Mouse (Mus musculus) liver, embryonic 16.5 days (tissue): ENCODE measurements around the gene Macrod2. TPM values are rescaled to one million over a fixed set of nuclear protein-coding genes. Genes with fewer than 3 reads are reported as not detected.

ENCODE experiments used
- ATAC-seq: fragments of 200-750 bp; cut with Nextera tagmentation; 2 replicates; pipeline ENCODE4 v1.8.0; 2017; ENCODE audit warnings: low read depth, mild to moderate bottlenecking, moderate number of reproducible peaks, moderate library complexity
- H3K27ac ChIP-seq: fragments of 300-500 bp; sonication (generic); 2 replicates; pipeline ENCODE4 v1.5.1; 2014; ENCODE audit warnings: mild to moderate bottlenecking, low read length
- H3K27me3 ChIP-seq: fragments of 300-500 bp; sonication (generic); 2 replicates; pipeline ENCODE4 v1.6.1; 2014; ENCODE audit warnings: low read depth, low read length, mixed read lengths; ENCODE audit not compliant: control insufficient read depth, insufficient read depth
- H3K36me3 ChIP-seq: fragments of 300-500 bp; sonication (generic); 2 replicates; pipeline ENCODE4 v1.6.1; 2014; ENCODE audit warnings: mild to moderate bottlenecking; ENCODE audit not compliant: control insufficient read depth, insufficient read depth
- H3K4me1 ChIP-seq: fragments of 300-500 bp; sonication (generic); 2 replicates; pipeline ENCODE4 v1.6.1; 2014; ENCODE audit warnings: low read depth, low read length, mixed read lengths; ENCODE audit not compliant: control insufficient read depth
- H3K4me2 ChIP-seq: fragments of 300-500 bp; sonication (generic); 2 replicates; pipeline ENCODE4 v1.6.1; 2014; ENCODE audit warnings: low read depth, low read length, mixed read lengths
- H3K4me3 ChIP-seq: fragments of 300-500 bp; sonication (generic); 2 replicates; pipeline ENCODE4 v1.5.1; 2014; ENCODE audit warnings: low read depth, mild to moderate bottlenecking, low read length
- H3K9ac ChIP-seq: fragments of 300-500 bp; sonication (generic); 2 replicates; pipeline ENCODE4 v1.6.1; 2014; ENCODE audit warnings: low read depth, low read length
- H3K9me3 ChIP-seq: fragments of 300-500 bp; sonication (generic); replicated peaks from 2 replicates; pipeline ENCODE4 v1.6.1; 2016; ENCODE audit warnings: low read length; ENCODE audit not compliant: control insufficient read depth
- WGBS: fragments of 180-500 bp; shearing (Covaris S2); extraction: QIAGEN DNeasy Blood & Tissue Kit; methylation state at CpG from one replicate; pipeline ENCODE4 v1.1.7; 2014; ENCODE audit not compliant: insufficient replicate concordance; 5-methylcytosine and 5-hydroxymethylcytosine counted together
- polyA plus RNA-seq: library from polyadenylated mRNA; unstranded; fragments of >200 nt; fragmentation: Nextera tagmentation; extraction: Ambion mirVana; gene quantifications from 2 replicates; pipeline ENCODE4 v1.2.1, GENCODE M21; 2015

Gene Macrod2
- polyA plus RNA-seq, 1 experiment from 2014 or later: 5.5 TPM

GRCm38 (mm10) chr2:140533621-140534020 is 138.5 kb downstream of the Macrod2 start:
- Histone ChIP-seq H3K4me1 (no peaks in the 10 kb centered on the region), H3K9me3 (no peaks in the 10 kb centered on the region), H3K9ac (no peak overlapping the region), H3K4me2 (no peak overlapping the region), H3K4me3 (no peak overlapping the region), H3K27ac (no peak overlapping the region), H3K27me3 (no peaks in the 10 kb centered on the region), H3K36me3 (no peaks in the 10 kb centered on the region)
- no peak for ATAC-seq
- 67% methylated on average over 8 of the region's 8 CpGs for WGBS

GRCm38 (mm10) chr2:140534583-140534982 is 139.5 kb downstream of the Macrod2 start:
- no peaks in the 10 kb centered on the region for H3K36me3 ChIP-seq
- WGBS: 70% methylated on average over 3 of the region's 3 CpGs
- H3K4me1 ChIP-seq: no peaks in the 10 kb centered on the region
- H3K4me3 ChIP-seq: no peak overlapping the region
- no peak overlapping the region for H3K9ac ChIP-seq
- H3K9me3 ChIP-seq: no peaks in the 10 kb centered on the region
- H3K27ac ChIP-seq: no peak overlapping the region
- H3K27me3 ChIP-seq: no peaks in the 10 kb centered on the region
- ATAC-seq: no peak
- H3K4me2 ChIP-seq: no peak overlapping the region

- WGBS: 66% methylated on average over 5 of the region's 5 CpGs
- Histone ChIP-seq H3K4me3 (no peak overlapping the region), H3K9ac (no peak overlapping the region), H3K4me2 (no peak overlapping the region), H3K36me3 (no peaks in the 10 kb centered on the region), H3K4me1 (no peaks in the 10 kb centered on the region), H3K27ac (no peak overlapping the region), H3K9me3 (no peaks in the 10 kb centered on the region), H3K27me3 (no peaks in the 10 kb centered on the region)
- no peak for ATAC-seq
These were observed 140.9 kb downstream of the Macrod2 start for GRCm38 (mm10) chr2:140535832-140536571.

GRCm38 (mm10) chr2:140549286-140549685 is 154.2 kb downstream of the Macrod2 start:
- Histone ChIP-seq H3K4me2 (no peak overlapping the region), H3K9ac (no peak overlapping the region), H3K36me3 (no peaks in the 10 kb centered on the region), H3K4me1 (no peaks in the 10 kb centered on the region), H3K9me3 (no peaks in the 10 kb centered on the region), H3K27me3 (no peaks in the 10 kb centered on the region), H3K27ac (no peak overlapping the region), H3K4me3 (no peak overlapping the region)
- no peak for ATAC-seq
- 62% methylated on average over 2 of the region's 2 CpGs for WGBS

GRCm38 (mm10) chr2:140561426-140561825 is 166.3 kb downstream of the Macrod2 start:
- Histone ChIP-seq H3K36me3 (no peaks in the 10 kb centered on the region), H3K4me1 (no peaks in the 10 kb centered on the region), H3K27ac (no peak overlapping the region), H3K27me3 (no peaks in the 10 kb centered on the region), H3K4me3 (no peak overlapping the region), H3K9me3 (no peaks in the 10 kb centered on the region), H3K4me2 (no peak overlapping the region), H3K9ac (no peak overlapping the region)
- no peak for ATAC-seq
- 50% methylated on average over 2 of the region's 2 CpGs for WGBS

- H3K36me3 ChIP-seq: no peaks in the 10 kb centered on the region
- H3K9ac ChIP-seq: no peak overlapping the region
- WGBS: 62% methylated on average over 6 of the region's 6 CpGs
- H3K27me3 ChIP-seq: no peaks in the 10 kb centered on the region
- H3K27ac ChIP-seq: no peak overlapping the region
- ATAC-seq: no peak
- no peak overlapping the region for H3K4me3 ChIP-seq
- H3K4me1 ChIP-seq: no peaks in the 10 kb centered on the region
- no peaks in the 10 kb centered on the region for H3K9me3 ChIP-seq
- no peak overlapping the region for H3K4me2 ChIP-seq
These were observed 175.8 kb downstream of the Macrod2 start for GRCm38 (mm10) chr2:140570874-140571273.

- whole genome bisulfite sequencing: 45% methylated on average over 3 of the region's 3 CpGs
- H3K27me3 ChIP-seq: no peaks in the 10 kb centered on the region
- H3K9me3 ChIP-seq: no peaks in the 10 kb centered on the region
- H3K36me3 ChIP-seq: no peaks in the 10 kb centered on the region
- no peak for ATAC-seq
- H3K27ac ChIP-seq: no peak overlapping the region
- no peak overlapping the region for H3K4me2 ChIP-seq
- no peaks in the 10 kb centered on the region for H3K4me1 ChIP-seq
- no peak overlapping the region for H3K4me3 ChIP-seq
- no peak overlapping the region for H3K9ac ChIP-seq
These were observed 197.6 kb downstream of the Macrod2 start for GRCm38 (mm10) chr2:140592537-140593261.

- H3K9ac ChIP-seq: no peak overlapping the region
- H3K27me3 ChIP-seq: no peaks in the 10 kb centered on the region
- H3K36me3 ChIP-seq: no peaks in the 10 kb centered on the region
- 68% methylated on average over 2 of the region's 2 CpGs for WGBS
- no peak overlapping the region for H3K4me2 ChIP-seq
- H3K27ac ChIP-seq: no peak overlapping the region
- H3K4me1 ChIP-seq: no peaks in the 10 kb centered on the region
- H3K9me3 ChIP-seq: no peaks in the 10 kb centered on the region
- ATAC-seq: no peak
- no peak overlapping the region for H3K4me3 ChIP-seq
These were observed 201.8 kb downstream of the Macrod2 start for GRCm38 (mm10) chr2:140596906-140597305.

GRCm38 (mm10) chr2:140615451-140615850 is 220.3 kb downstream of the Macrod2 start:
- WGBS: 65% methylated on average over 2 of the region's 2 CpGs
- Histone ChIP-seq H3K36me3 (no peaks in the 10 kb centered on the region), H3K4me2 (no peak overlapping the region), H3K4me1 (no peaks in the 10 kb centered on the region), H3K9me3 (no peaks in the 10 kb centered on the region), H3K27me3 (no peaks in the 10 kb centered on the region), H3K27ac (no peak overlapping the region), H3K4me3 (no peak overlapping the region), H3K9ac (no peak overlapping the region)
- no peak for ATAC-seq
